Mouse (Mus musculus) c-Kit-positive CD71-negative TER-119-negative erythroid progenitor cells, embryonic 14.5 days (primary cell): ENCODE data around the gene Tmem110.
A peak's percentile ranks its signal among the peaks of the same experiment; 100 is the strongest.

Source experiments
- DNase-seq: peaks from one replicate; pipeline ENCODE4 v3.0.0-alpha.2; 2013; ENCODE audit warnings: low read depth

Gene Tmem110

GRCm38 (mm10) chr14:30862368-30862767 is 37.0 kb downstream of the Tmem110 start:
- DNase-seq: no peak

- DNase-seq: no peak
Measured at GRCm38 (mm10) chr14:30865311-30865710, 39.9 kb downstream of the Tmem110 start.

GRCm38 (mm10) chr14:30867042-30867441 is 41.7 kb downstream of the Tmem110 start:
- peak; percentile 56 for DNase-seq

- DNase-seq: no peak
Measured at GRCm38 (mm10) chr14:30868826-30869225, 43.4 kb downstream of the Tmem110 start.

- no peak for DNase-seq
Measured at GRCm38 (mm10) chr14:30869391-30869801, 44.0 kb downstream of the Tmem110 start.

- DNase-seq: no peak
Measured at GRCm38 (mm10) chr14:30870206-30871147, 45.1 kb downstream of the Tmem110 start.

GRCm38 (mm10) chr14:30874095-30874700 is 48.8 kb downstream of the Tmem110 start:
- DNase-seq: no peak

- no peak for DNase-seq
Measured at GRCm38 (mm10) chr14:30875130-30875865, 49.9 kb downstream of the Tmem110 start.

- no peak for DNase-seq
Measured at GRCm38 (mm10) chr14:30875955-30876354, 50.6 kb downstream of the Tmem110 start.

GRCm38 (mm10) chr14:30876451-30876850 is 51.1 kb downstream of the Tmem110 start:
- no peak for DNase-seq

GRCm38 (mm10) chr14:30877827-30878226 is 52.4 kb downstream of the Tmem110 start:
- DNase-seq: no peak

GRCm38 (mm10) chr14:30878958-30879571 is 53.7 kb downstream of the Tmem110 start, which contains the start of gene Mustn1:
TSS of gene Mustn1 (plus strand) at chr14:30879200.
- DNase-seq: no peak

- no peak for DNase-seq
Measured at GRCm38 (mm10) chr14:30879794-30880193, 54.4 kb downstream of the Tmem110 start.

GRCm38 (mm10) chr14:30880251-30880650 is 54.9 kb downstream of the Tmem110 start:
- no peak for DNase-seq

GRCm38 (mm10) chr14:30880811-30881717 is 55.7 kb downstream of the Tmem110 start:
- peak; percentile 49 for DNase-seq

GRCm38 (mm10) chr14:30881718-30882108 is 56.3 kb downstream of the Tmem110 start:
- no peak for DNase-seq

- DNase-seq: no peak
Measured at GRCm38 (mm10) chr14:30885298-30885697, 59.9 kb downstream of the Tmem110 start.

GRCm38 (mm10) chr14:30886204-30886603 is 60.8 kb downstream of the Tmem110 start, which contains the start of gene Itih4:
TSS of gene Itih4 (plus strand) at chr14:30886476.
- no peak for DNase-seq

- no peak for DNase-seq
Measured at GRCm38 (mm10) chr14:30888271-30888732, 62.9 kb downstream of the Tmem110 start.

- no peak for DNase-seq
Measured at GRCm38 (mm10) chr14:30899972-30900371, 74.6 kb downstream of the Tmem110 start.

GRCm38 (mm10) chr14:30902628-30903027 is 77.2 kb downstream of the Tmem110 start:
- no peak for DNase-seq
